Mouse (Mus musculus) limb, embryonic 14.5 days (tissue): Measurements from ENCODE around the gene Elof1. TPM values are rescaled to one million over a fixed set of nuclear protein-coding genes. Genes with fewer than 3 reads are reported as not detected.
"Not testable (repeated sequence)": the region's sequence is repeated elsewhere in the genome, so short reads cannot be mapped to it uniquely, and the experiment has no call there.

Experiments used
- ATAC-seq: fragments of 200-750 bp; cut with Nextera tagmentation; 2 replicates; pipeline ENCODE4 v1.8.0; 2017; ENCODE audit warnings: low read depth, moderate number of reproducible peaks, moderate TSS enrichment; ENCODE audit not compliant: low FRiP score
- DNase-seq: peaks from one replicate; pipeline ENCODE4 v3.0.0-alpha.2; 2015; ENCODE audit warnings: low spot score
- H3K27ac ChIP-seq: fragments of 300-500 bp; sonication (generic); replicated peaks from 2 replicates; pipeline ENCODE4 v1.5.1; 2014; ENCODE audit warnings: low read depth, mild to moderate bottlenecking, low read length, moderate library complexity, mixed read lengths
- H3K27me3 ChIP-seq: fragments of 300-500 bp; sonication (generic); 2 replicates; pipeline ENCODE4 v1.6.1; 2014; ENCODE audit warnings: low read length, mixed read lengths; ENCODE audit not compliant: control insufficient read depth, insufficient read depth
- H3K36me3 ChIP-seq: fragments of 300-500 bp; sonication (generic); 2 replicates; pipeline ENCODE4 v1.6.1; 2014; ENCODE audit warnings: mild to moderate bottlenecking, low read length, moderate library complexity, mixed read lengths; ENCODE audit not compliant: control insufficient read depth, insufficient read depth
- H3K4me1 ChIP-seq: fragments of 300-500 bp; sonication (generic); 2 replicates; pipeline ENCODE4 v1.6.1; 2014; ENCODE audit warnings: antibody characterized with exemption, low read length, mixed read lengths; ENCODE audit not compliant: control insufficient read depth, insufficient read depth
- H3K4me2 ChIP-seq: fragments of 300-500 bp; sonication (generic); replicated peaks from 2 replicates; pipeline ENCODE4 v1.6.1; 2014; ENCODE audit warnings: low read depth, mild to moderate bottlenecking, low read length, moderate library complexity; ENCODE audit not compliant: severe bottlenecking
- H3K4me3 ChIP-seq: fragments of 300-500 bp; sonication (generic); replicated peaks from 2 replicates; pipeline ENCODE4 v1.5.1; 2014; ENCODE audit warnings: low read length
- H3K9ac ChIP-seq: fragments of 300-500 bp; sonication (generic); 2 replicates; pipeline ENCODE4 v1.6.1; 2014; ENCODE audit warnings: mild to moderate bottlenecking, low read depth, low read length, moderate library complexity; ENCODE audit not compliant: severe bottlenecking
- H3K9me3 ChIP-seq: fragments of 300-500 bp; sonication (generic); 2 replicates; pipeline ENCODE4 v1.6.1; 2016; ENCODE audit warnings: low read length; ENCODE audit not compliant: control insufficient read depth
- POLR2A ChIP-seq: fragments of 200-500 bp; IDR thresholded peaks from 2 replicates; pipeline ENCODE4 v1.8.0; 2012; ENCODE audit warnings: inconsistent platforms, mild to moderate bottlenecking, moderate library complexity, borderline replicate concordance; ENCODE audit not compliant: insufficient read depth, insufficient read length; ENCODE audit errors: extremely low read depth
- WGBS: fragments of 180-500 bp; shearing (Covaris S2); extraction: QIAGEN DNeasy Blood & Tissue Kit; methylation state at CpG from one replicate; pipeline ENCODE4 v1.1.7; 2014; 5-methylcytosine and 5-hydroxymethylcytosine counted together
- polyA plus RNA-seq, 2 experiments: library from polyadenylated mRNA; depleted of rRNA in 1 of 2; stranded (reverse) in 1 of 2; unstranded in 1 of 2; fragments of >200 nt; fragmentation: Nextera tagmentation in 1 of 2; extraction: Ambion mirVana in 1 of 2; gene quantifications; 2 replicates each; pipeline versions ENCODE4 v1.2.1 to v1.2.3; 2012 to 2014

Gene Elof1
- polyA plus RNA-seq, 2 experiments, result 145 to 206 TPM

- DNase-seq, result no peak
- no peak for ATAC-seq
- WGBS, result 83% methylated on average over 2 of the region's 2 CpGs
- Histone ChIP-seq H3K9ac (no peak overlapping the region), H3K27ac (no peak overlapping the region), H3K9me3 (no peaks in the 10 kb centered on the region), H3K4me2 (no peak overlapping the region), H3K36me3 (no peaks in the 10 kb centered on the region), H3K4me1 (peaks cover 5% of the 10 kb centered on the region), H3K27me3 (no peaks in the 10 kb centered on the region), H3K4me3 (no peak overlapping the region)
- TF ChIP-seq POLR2A, result no peak
Measured at GRCm38 (mm10) chr9:22087034-22087618, 29.8 kb downstream of the Elof1 start.

- WGBS, result 72% methylated on average over 6 of the region's 6 CpGs
- no peaks in the 10 kb centered on the region for H3K36me3 ChIP-seq
Measured at GRCm38 (mm10) chr9:22086012-22086411, 31.0 kb downstream of the Elof1 start.

GRCm38 (mm10) chr9:22085022-22085834 is 31.7 kb downstream of the Elof1 start, which contains the start of gene Ecsit:
Ecsit (minus strand) TSS chr9:22085438.
- Histone ChIP-seq H3K4me1 (peaks cover 5% of the 10 kb centered on the region), H3K9ac (peak within 1 kb of the TSS; percentile 70), H3K4me2 (peak within 1 kb of the TSS; percentile 74), H3K9me3 (no peaks in the 10 kb centered on the region), H3K36me3 (no peaks in the 10 kb centered on the region), H3K4me3 (peak within 1 kb of the TSS; percentile 77), H3K27ac (peak within 1 kb of the TSS; percentile 71), H3K27me3 (no peaks in the 10 kb centered on the region)
- ATAC-seq, result peak; percentile 99
- peak; percentile 35; the same call in 1 of the 2 replicates for TF ChIP-seq POLR2A
- under 1% methylated on average over 47 of the region's 48 CpGs for WGBS
- DNase-seq, result peak; percentile 98

More at GRCm38 (mm10) chr9:22086012-22086411, 31.0 kb downstream of the Elof1 start:
- TF ChIP-seq POLR2A, result no peak
- H3K27me3 ChIP-seq, result no peaks in the 10 kb centered on the region
- H3K9ac ChIP-seq, result peak overlapping the region; percentile 70
- no peak overlapping the region for H3K27ac ChIP-seq
- ATAC-seq (no peak), DNase-seq (no peak)
- H3K4me2 ChIP-seq, result peak overlapping the region; percentile 74
- H3K9me3 ChIP-seq, result no peaks in the 10 kb centered on the region
- H3K4me1 ChIP-seq, result peaks cover 5% of the 10 kb centered on the region
- H3K4me3 ChIP-seq, result peak overlapping the region; percentile 77

GRCm38 (mm10) chr9:22084667-22085021 is 32.3 kb downstream of the Elof1 start:
- peaks cover 5% of the 10 kb centered on the region for H3K4me1 ChIP-seq
- WGBS, result 32% methylated on average over 4 of the region's 4 CpGs
- H3K27ac ChIP-seq, result no peak overlapping the region
- H3K9me3 ChIP-seq, result no peaks in the 10 kb centered on the region
- DNase-seq (no peak), ATAC-seq (no peak)
- no peak for TF ChIP-seq POLR2A
- peak overlapping the region; percentile 74 for H3K4me2 ChIP-seq
- H3K27me3 ChIP-seq, result no peaks in the 10 kb centered on the region
- peak overlapping the region; percentile 77 for H3K4me3 ChIP-seq
- H3K9ac ChIP-seq, result peak overlapping the region; percentile 70
- no peaks in the 10 kb centered on the region for H3K36me3 ChIP-seq

GRCm38 (mm10) chr9:22076223-22076622 is 40.7 kb downstream of the Elof1 start:
- Histone ChIP-seq H3K36me3 (peaks cover 29% of the 10 kb centered on the region; the same call in 1 of the 2 replicates), H3K4me2 (no peak overlapping the region), H3K4me3 (no peak overlapping the region), H3K27me3 (no peaks in the 10 kb centered on the region), H3K27ac (no peak overlapping the region), H3K9me3 (no peaks in the 10 kb centered on the region), H3K4me1 (no peaks in the 10 kb centered on the region), H3K9ac (no peak overlapping the region)
- ATAC-seq (no peak), DNase-seq (no peak)
- 93% methylated on average over 23 of the region's 23 CpGs for WGBS
- TF ChIP-seq POLR2A, result no peak

GRCm38 (mm10) chr9:22075778-22076177 is 41.2 kb downstream of the Elof1 start:
- H3K27me3 ChIP-seq, H3K9ac ChIP-seq, DNase-seq, ATAC-seq, H3K9me3 ChIP-seq, H3K4me1 ChIP-seq, H3K4me2 ChIP-seq, H3K4me3 ChIP-seq, H3K27ac ChIP-seq: not testable (repeated sequence)
- peaks cover 29% of the 10 kb centered on the region; the same call in 1 of the 2 replicates for H3K36me3 ChIP-seq
- 80% methylated on average over 5 of the region's 5 CpGs for WGBS
